8 mouse cellular contexts compared by ENCODE assay signal in genomic region chr17:29090776-29091175, GRCm38 (mm10). TPM values are rescaled to one million over a fixed set of nuclear protein-coding genes. Genes with fewer than 3 reads are reported as not detected.
A peak's percentile ranks its signal among the peaks of the same experiment; 100 is the strongest.
DNase-seq lines count a peak whose midpoint lies in the region; ATAC-seq lines count a peak whose summit lies in the region.

TSS of gene Cdkn1a (plus strand) at chr17:29090976.

- H3K4me1 ChIP-seq in embryonic facial prominence, embryonic 13.5 days, result peaks cover 23% of the 10 kb centered on the region
- peaks cover 21% of the 10 kb centered on the region for H3K4me1 ChIP-seq in heart, embryonic 15.5 days (replicated peaks)
- H3K4me1 ChIP-seq in limb, embryonic 12.5 days (replicated peaks), result peaks cover 20% of the 10 kb centered on the region

- H3K36me3 ChIP-seq in embryonic facial prominence, embryonic 13.5 days, result no peaks in the 10 kb centered on the region
- no peaks in the 10 kb centered on the region for H3K36me3 ChIP-seq in heart, embryonic 15.5 days
- no peaks in the 10 kb centered on the region for H3K36me3 ChIP-seq in limb, embryonic 12.5 days

- no peak for ATAC-seq in embryonic facial prominence, embryonic 13.5 days (ENCODE audit: insufficient number of reproducible peaks, insufficient read depth, low FRiP score, low TSS enrichment, low read depth)
- ATAC-seq in heart, embryonic 15.5 days (replicated peaks; ENCODE audit: insufficient number of reproducible peaks, insufficient read depth, low FRiP score, low read depth), result no peak
- ATAC-seq in limb, embryonic 12.5 days (ENCODE audit: insufficient number of reproducible peaks, insufficient read depth, low FRiP score, low TSS enrichment, low read depth), result no peak
- ATAC-seq in frontal cortex, adult (ENCODE audit: low TSS enrichment), result no peak

- H3K4me2 ChIP-seq in embryonic facial prominence, embryonic 13.5 days, result no peak within 1 kb of the TSS
- no peak within 1 kb of the TSS for H3K4me2 ChIP-seq in heart, embryonic 15.5 days
- no peak within 1 kb of the TSS for H3K4me2 ChIP-seq in limb, embryonic 12.5 days

- no peak for DNase-seq in frontal cortex, adult 2 months (ENCODE audit: extremely low spot score in 1 of 2, low spot score in 1 of 2)
- DNase-seq in frontal cortex, postnatal 25 days (ENCODE audit: low spot score in 2 of 2), result no peak
- peak; percentile 78 for DNase-seq in 416B (ENCODE audit: low read depth)
- peak; percentile 1 for DNase-seq in thymus, postnatal 14 days

- peaks cover 38% of the 10 kb centered on the region for H3K27me3 ChIP-seq in embryonic facial prominence, embryonic 13.5 days
- H3K27me3 ChIP-seq in heart, embryonic 15.5 days, result peaks cover 10% of the 10 kb centered on the region
- peaks cover 42% of the 10 kb centered on the region for H3K27me3 ChIP-seq in limb, embryonic 12.5 days

- no peak within 1 kb of the TSS for H3K27ac ChIP-seq in embryonic facial prominence, embryonic 13.5 days
- H3K27ac ChIP-seq in heart, embryonic 15.5 days, result no peak within 1 kb of the TSS
- H3K27ac ChIP-seq in limb, embryonic 12.5 days, result no peak within 1 kb of the TSS

- 70% methylated on average over 3 of the region's 3 CpGs for WGBS in embryonic facial prominence, embryonic 13.5 days
- WGBS in heart, embryonic 15.5 days, result 74% methylated on average over 3 of the region's 3 CpGs
- 67% methylated on average over 3 of the region's 3 CpGs for WGBS in limb, embryonic 12.5 days

- no peak within 1 kb of the TSS for H3K9ac ChIP-seq in embryonic facial prominence, embryonic 13.5 days
- no peak within 1 kb of the TSS for H3K9ac ChIP-seq in heart, embryonic 15.5 days
- no peak within 1 kb of the TSS for H3K9ac ChIP-seq in limb, embryonic 12.5 days (replicated peaks)

- no peaks in the 10 kb centered on the region for H3K9me3 ChIP-seq in embryonic facial prominence, embryonic 13.5 days
- H3K9me3 ChIP-seq in heart, embryonic 15.5 days (replicated peaks), result no peaks in the 10 kb centered on the region
- H3K9me3 ChIP-seq in limb, embryonic 12.5 days, result no peaks in the 10 kb centered on the region

- H3K4me3 ChIP-seq in embryonic facial prominence, embryonic 13.5 days, result no peak within 1 kb of the TSS
- no peak within 1 kb of the TSS for H3K4me3 ChIP-seq in heart, embryonic 15.5 days
- H3K4me3 ChIP-seq in limb, embryonic 12.5 days (replicated peaks), result no peak within 1 kb of the TSS

RNA-seq across cellular contexts. Expression of gene Cdkn1a, which starts in this region (rescaled TPM):
- 37.7 and 55.8 TPM in 2 replicates for polyA plus RNA-seq in frontal cortex, adult 2 months (2012; rRNA removed)
- polyA plus RNA-seq in embryonic facial prominence, embryonic 13.5 days (2015; fragmentation: Nextera tagmentation; extraction: Ambion mirVana), result 66.8 and 78.2 TPM in 2 replicates
- polyA plus RNA-seq in heart, embryonic 15.5 days (2015; fragmentation: Nextera tagmentation; extraction: Ambion mirVana), result 53.3 and 64.4 TPM in 2 replicates
- polyA plus RNA-seq in limb, embryonic 12.5 days (2016; fragmentation: Nextera tagmentation; extraction: Ambion mirVana), result 54.1 and 59.9 TPM in 2 replicates

Comparison
In these comparisons a context has a peak if more than half of its experiments do, and no peak if none do; other contexts are left out.
1. DNase-seq: peak in 416B (single experiment) and thymus, postnatal 14 days (single experiment); none in frontal cortex, adult 2 months (0 of 2) and frontal cortex, postnatal 25 days (0 of 2).